In genomic region chr10:80678601-80679377, GRCm38 (mm10) we compare ENCODE assay signal across 8 mouse cellular contexts. TPM values are rescaled to one million over a fixed set of nuclear protein-coding genes. Genes with fewer than 3 reads are reported as not detected.
A peak's percentile ranks its signal among the peaks of the same experiment; 100 is the strongest.
DNase-seq lines count a peak whose midpoint lies in the region; ATAC-seq and TF ChIP-seq lines count a peak whose summit lies in the region.

No protein-coding gene starts in this region.

- H3K9ac ChIP-seq in heart, embryonic 12.5 days = peak overlapping the region; percentile 85
- H3K9ac ChIP-seq in limb, embryonic 12.5 days (replicated peaks) = no peak overlapping the region

- H3K27me3 ChIP-seq in heart, embryonic 12.5 days (replicated peaks) = no peaks in the 10 kb centered on the region
- H3K27me3 ChIP-seq in limb, embryonic 12.5 days = no peaks in the 10 kb centered on the region
- no peaks in the 10 kb centered on the region for H3K27me3 ChIP-seq in myocyte (ENCODE audit: control insufficient read depth, insufficient read depth, insufficient read length)

- peak overlapping the region; percentile 99 for H3K27ac ChIP-seq in heart, embryonic 12.5 days (ENCODE audit: poor library complexity, severe bottlenecking)
- peak overlapping the region; percentile 98 for H3K27ac ChIP-seq in limb, embryonic 12.5 days

- H3ac ChIP-seq in myocyte (ENCODE audit: control insufficient read depth, insufficient read length) = no peak overlapping the region

- peak overlapping the region; percentile 83; the same call in 1 of the 2 replicates for H3K4me3 ChIP-seq in heart, embryonic 12.5 days
- H3K4me3 ChIP-seq in limb, embryonic 12.5 days (replicated peaks) = no peak overlapping the region
- H3K4me3 ChIP-seq in myocyte = peak overlapping the region; percentile 62

- H3K36me3 ChIP-seq in heart, embryonic 12.5 days = peaks cover 5% of the 10 kb centered on the region; the same call in 1 of the 2 replicates
- H3K36me3 ChIP-seq in limb, embryonic 12.5 days = peaks cover 14% of the 10 kb centered on the region
- H3K36me3 ChIP-seq in myocyte (ENCODE audit: control insufficient read depth, insufficient read depth) = peaks cover 6% of the 10 kb centered on the region

- H3K9me3 ChIP-seq in heart, embryonic 12.5 days (replicated peaks) = no peaks in the 10 kb centered on the region
- no peaks in the 10 kb centered on the region for H3K9me3 ChIP-seq in limb, embryonic 12.5 days

- 47% methylated on average over 10 of the region's 10 CpGs for WGBS in heart, embryonic 12.5 days
- 58% methylated on average over 10 of the region's 10 CpGs for WGBS in limb, embryonic 12.5 days

- peak overlapping the region; percentile 84 for H3K4me2 ChIP-seq in heart, embryonic 12.5 days
- peak overlapping the region; percentile 87 for H3K4me2 ChIP-seq in limb, embryonic 12.5 days
- H3K4me2 ChIP-seq in myocyte (ENCODE audit: low read depth) = peak overlapping the region; percentile 83

- H3K79me2 ChIP-seq in myocyte (ENCODE audit: control insufficient read depth, insufficient read depth) = peaks cover 19% of the 10 kb centered on the region

- no peak for TF ChIP-seq POLR2A in myocyte (IDR thresholded peaks at IDR 0.05; ENCODE audit: insufficient read length, low read depth)

- peaks cover 47% of the 10 kb centered on the region for H3K4me1 ChIP-seq in heart, embryonic 12.5 days (replicated peaks)
- peaks cover 42% of the 10 kb centered on the region for H3K4me1 ChIP-seq in limb, embryonic 12.5 days (replicated peaks)

- 0 out of 2 replicates have a peak, but pooled peaks have one; percentile 6 for ATAC-seq in heart, embryonic 12.5 days (ENCODE audit: insufficient number of reproducible peaks, low FRiP score)
- ATAC-seq in limb, embryonic 12.5 days (ENCODE audit: insufficient number of reproducible peaks, insufficient read depth, low FRiP score, low TSS enrichment, low read depth) = no peak
- no peak for ATAC-seq in erythroid progenitor cell, adult 5-6 weeks (replicated peaks; ENCODE audit: low FRiP score, poor library complexity, severe bottlenecking)

- intact Hi-C loops in heart, postnatal 36 days (cut with DNase I) = loop anchor here (2.0 kb wide), 1 partner anchor 14 kb away; no protein-coding TSS in a partner anchor

- DNase-seq in heart, adult 18-20 months = peak; percentile 47 to 80
- DNase-seq in heart, postnatal 36 days = no peak
- DNase-seq in MEL-GATA-1-ER (ENCODE audit: extremely low read depth, low read depth) = peak; percentile 71
- DNase-seq in spleen, adult 18-20 months = no peak

TF ChIP-seq in myocyte, 11 proteins besides CTCF, POLR2A, EP300 and RAD21:
- peak in 1 of 3 experiments; percentile 23 for TF ChIP-seq MYOG (IDR thresholded peaks at IDR 0.05; ENCODE audit: control insufficient read depth in 1 of 3, insufficient read depth in 1 of 3, insufficient read length in 2 of 3, low read depth in 2 of 3)
- TF ChIP-seq MYOD1 (IDR thresholded peaks at IDR 0.05; ENCODE audit: control insufficient read depth in 1 of 3, insufficient read length in 2 of 3, low read depth in 2 of 3) = peak in 1 of 3 experiments; percentile 37
- no peak for TF ChIP-seq E2F4 (IDR thresholded peaks at IDR 0.05; ENCODE audit: insufficient read depth)

RNA-seq across cellular contexts. Expression of gene Mknk2, which starts 0.9 kb away (rescaled TPM):
- total RNA-seq in heart, adult 18-20 months (2021) = 100 to 1,000 TPM; 185 to 204 TPM
- 100 to 1,000 TPM; 223 to 233 TPM for total RNA-seq in heart, postnatal 36 days (2021)
- 99.6 and 102 TPM in 2 replicates for polyA plus RNA-seq in heart, embryonic 12.5 days (2016; fragmentation: Nextera tagmentation; extraction: Ambion mirVana)
- 122 and 124 TPM in 2 replicates for polyA plus RNA-seq in limb, embryonic 12.5 days (2016; fragmentation: Nextera tagmentation; extraction: Ambion mirVana)
- 119 TPM for polyA plus RNA-seq in myocyte (2012; fragmentation: generic; extraction: Trizol)
- 78.2 and 83.0 TPM in 2 replicates for total RNA-seq in erythroid progenitor cell, adult 5-6 weeks (2015; ENCODE audit: low replicate concordance)
- 49.4 and 67.6 TPM in 2 replicates for total RNA-seq in erythroid progenitor cell, adult 5-6 weeks (2017; ENCODE audit: low replicate concordance)

RNA-seq across cellular contexts. Expression of gene Btbd2, which starts 21.9 kb away (rescaled TPM):
- 10 to 100 TPM; 43.2 to 46.1 TPM for total RNA-seq in heart, adult 18-20 months (2021)
- total RNA-seq in heart, postnatal 36 days (2021) = 10 to 100 TPM; 45.5 to 46.8 TPM
- 64.9 and 65.7 TPM in 2 replicates for polyA plus RNA-seq in heart, embryonic 12.5 days (2016; fragmentation: Nextera tagmentation; extraction: Ambion mirVana)
- 95.8 and 102 TPM in 2 replicates for polyA plus RNA-seq in limb, embryonic 12.5 days (2016; fragmentation: Nextera tagmentation; extraction: Ambion mirVana)
- 55.9 TPM for polyA plus RNA-seq in myocyte (2012; fragmentation: generic; extraction: Trizol)
- total RNA-seq in erythroid progenitor cell, adult 5-6 weeks (2015; ENCODE audit: low replicate concordance) = 2.9 and 3.8 TPM in 2 replicates
- total RNA-seq in erythroid progenitor cell, adult 5-6 weeks (2017; ENCODE audit: low replicate concordance) = 9.2 and 25.3 TPM in 2 replicates

RNA-seq across cellular contexts. Expression of gene Mob3a, which starts 23.0 kb away (rescaled TPM):
- 1 to 10 TPM; 7.5 to 8.0 TPM for total RNA-seq in heart, adult 18-20 months (2021)
- 1 to 10 TPM; 5.3 to 6.7 TPM for total RNA-seq in heart, postnatal 36 days (2021)
- polyA plus RNA-seq in heart, embryonic 12.5 days (2016; fragmentation: Nextera tagmentation; extraction: Ambion mirVana) = 34.8 and 38.1 TPM in 2 replicates
- 51.1 and 51.7 TPM in 2 replicates for polyA plus RNA-seq in limb, embryonic 12.5 days (2016; fragmentation: Nextera tagmentation; extraction: Ambion mirVana)
- polyA plus RNA-seq in myocyte (2012; fragmentation: generic; extraction: Trizol) = 25.1 TPM
- 19.5 and 32.3 TPM in 2 replicates for total RNA-seq in erythroid progenitor cell, adult 5-6 weeks (2015; ENCODE audit: low replicate concordance)
- total RNA-seq in erythroid progenitor cell, adult 5-6 weeks (2017; ENCODE audit: low replicate concordance) = 9.0 and 25.7 TPM in 2 replicates

RNA-seq across cellular contexts. Expression of gene Izumo4, which starts 23.2 kb away (rescaled TPM):
- total RNA-seq in heart, adult 18-20 months (2021) = 1 to 10 TPM; 2.5 to 2.6 TPM
- 1 to 10 TPM; 2.5 to 2.9 TPM for total RNA-seq in heart, postnatal 36 days (2021)
- 13.2 and 18.4 TPM in 2 replicates for polyA plus RNA-seq in heart, embryonic 12.5 days (2016; fragmentation: Nextera tagmentation; extraction: Ambion mirVana)
- polyA plus RNA-seq in limb, embryonic 12.5 days (2016; fragmentation: Nextera tagmentation; extraction: Ambion mirVana) = 12.5 and 16.5 TPM in 2 replicates
- polyA plus RNA-seq in myocyte (2012; fragmentation: generic; extraction: Trizol) = 1.9 TPM
- total RNA-seq in erythroid progenitor cell, adult 5-6 weeks (2015; ENCODE audit: low replicate concordance) = 21.4 and 36.4 TPM in 2 replicates
- total RNA-seq in erythroid progenitor cell, adult 5-6 weeks (2017; ENCODE audit: low replicate concordance) = 3.3 and 3.8 TPM in 2 replicates

RNA-seq across cellular contexts. Expression of gene Csnk1g2, which starts 56.2 kb away (rescaled TPM):
- total RNA-seq in heart, adult 18-20 months (2021) = 100 to 1,000 TPM; 121 to 132 TPM
- total RNA-seq in heart, postnatal 36 days (2021) = 100 to 1,000 TPM; 111 to 119 TPM
- 131 and 136 TPM in 2 replicates for polyA plus RNA-seq in heart, embryonic 12.5 days (2016; fragmentation: Nextera tagmentation; extraction: Ambion mirVana)
- 239 and 260 TPM in 2 replicates for polyA plus RNA-seq in limb, embryonic 12.5 days (2016; fragmentation: Nextera tagmentation; extraction: Ambion mirVana)
- 178 TPM for polyA plus RNA-seq in myocyte (2012; fragmentation: generic; extraction: Trizol)
- total RNA-seq in erythroid progenitor cell, adult 5-6 weeks (2015; ENCODE audit: low replicate concordance) = 31.4 and 58.0 TPM in 2 replicates
- 50.1 and 62.4 TPM in 2 replicates for total RNA-seq in erythroid progenitor cell, adult 5-6 weeks (2017; ENCODE audit: low replicate concordance)

Comparison
In these comparisons a context has a peak if more than half of its experiments do, and no peak if none do; other contexts are left out.
1. DNase-seq: peak in heart, adult 18-20 months (2 of 2) and MEL-GATA-1-ER (single experiment); none in heart, postnatal 36 days (0 of 2) and spleen, adult 18-20 months (0 of 2).
2. Peak in every context shown above with its lines, with median percentiles within 50 percentile points of each other: H3K4me2 ChIP-seq.